Mouse (Mus musculus) cerebellum, adult 11-12 months (tissue): ENCODE results near the gene Zfp882.
"Not testable (repeated sequence)": the region's sequence is repeated elsewhere in the genome, so short reads cannot be mapped to it uniquely, and the experiment has no call there.

ENCODE experiments used
- DNase-seq: peaks from one replicate; pipeline ENCODE4 v3.0.0; 2022

Zfp882 gene

DNA sequence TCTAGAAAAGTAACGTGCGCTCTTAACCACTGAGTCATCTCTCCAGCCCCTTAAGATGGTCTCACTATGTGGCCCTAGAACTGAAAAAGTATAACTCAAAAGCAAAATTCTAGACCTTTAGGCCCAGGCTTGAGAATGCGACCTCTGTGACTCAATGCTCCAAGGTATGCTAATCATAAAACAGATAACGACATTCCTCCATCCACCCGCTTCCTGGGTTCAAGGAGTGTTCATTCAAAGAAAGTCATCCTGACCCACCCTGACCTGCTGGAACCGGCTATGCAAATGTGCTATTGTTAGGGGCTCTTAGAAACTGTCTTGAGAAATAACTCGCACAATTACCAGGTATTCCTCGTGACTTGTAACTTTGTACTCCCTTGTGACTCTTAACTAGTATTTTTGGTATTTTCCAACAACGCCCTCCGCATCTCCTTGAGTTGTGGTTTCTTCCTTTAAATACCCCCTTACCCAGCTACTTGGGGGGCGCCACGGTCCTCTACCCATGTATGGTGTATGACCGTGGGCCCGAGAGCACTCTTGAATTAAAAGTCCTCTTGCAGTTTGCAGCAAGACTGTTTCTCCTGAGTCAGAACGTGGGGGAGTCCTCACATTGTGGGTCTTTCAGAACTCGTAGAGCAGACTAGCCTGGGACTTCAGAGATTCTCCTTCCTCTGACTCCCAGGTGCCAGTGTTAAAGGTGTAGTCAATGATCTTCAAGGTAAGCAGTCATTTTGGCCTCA lies 44.7 kb downstream of the Zfp882 start:
- DNase-seq = not testable (repeated sequence)

DNA sequence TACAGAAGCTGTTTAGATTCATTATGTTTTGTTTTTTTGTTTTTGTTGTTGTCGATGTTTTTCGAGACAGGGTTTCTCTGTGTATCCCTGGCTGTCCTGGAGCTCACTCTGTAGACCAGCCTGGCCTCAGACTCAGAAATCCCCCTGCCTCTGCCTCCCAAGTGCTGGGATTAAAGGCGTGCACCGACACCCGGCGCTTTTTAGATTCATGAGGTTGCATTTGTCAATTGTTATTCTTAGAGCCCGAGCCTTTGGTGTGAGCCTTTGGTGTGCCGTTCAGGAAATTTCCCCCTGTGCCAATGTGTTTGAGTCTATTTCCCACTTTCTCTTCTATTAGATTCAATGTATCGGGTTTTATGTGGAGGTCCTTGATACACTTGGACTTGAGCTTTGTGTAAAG lies 46.3 kb downstream of the Zfp882 start:
- no peak for DNase-seq

GRCm38 (mm10) chr8:71960483-71960882 lies 52.1 kb downstream of the Zfp882 start:
- DNase-seq = no peak

- DNase-seq = no peak
Observed at GRCm38 (mm10) chr8:71961796-71962195, 53.4 kb downstream of the Zfp882 start.

DNA sequence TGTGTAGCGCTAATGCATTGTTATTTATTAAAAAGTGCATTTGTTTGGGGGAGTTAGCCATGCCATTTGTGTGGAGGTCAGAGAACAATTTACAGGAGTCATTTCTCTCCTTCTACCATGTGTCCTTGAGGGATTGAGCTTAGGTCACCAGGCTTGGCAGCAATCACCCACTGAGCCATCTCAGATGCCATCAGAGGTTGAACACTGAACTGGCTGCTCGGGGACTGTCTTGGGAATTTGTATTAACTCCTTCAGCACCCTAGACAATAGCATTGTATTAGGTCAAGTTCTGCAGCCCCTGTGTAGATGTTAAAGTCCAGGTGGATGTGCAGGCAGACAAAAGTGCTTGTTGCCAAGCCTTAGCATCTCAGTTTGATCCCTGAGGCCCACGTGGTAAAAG lies 55.6 kb downstream of the Zfp882 start:
- DNase-seq = no peak

GRCm38 (mm10) chr8:71965166-71965565 lies 56.8 kb downstream of the Zfp882 start:
- no peak for DNase-seq
